Mouse (Mus musculus): ENCODE results near the gene 1700025G04Rik.
A peak's percentile ranks its signal among the peaks of the same experiment; 100 is the strongest.

The 1700025G04Rik gene

GRCm38 (mm10) chr1:151955866-151956265, 134.1 kb downstream of the 1700025G04Rik start:
- no peak for DNase-seq

- DNase-seq = peak; percentile 42
Observed at GRCm38 (mm10) chr1:151953563-151953962, 136.4 kb downstream of the 1700025G04Rik start.

DNA sequence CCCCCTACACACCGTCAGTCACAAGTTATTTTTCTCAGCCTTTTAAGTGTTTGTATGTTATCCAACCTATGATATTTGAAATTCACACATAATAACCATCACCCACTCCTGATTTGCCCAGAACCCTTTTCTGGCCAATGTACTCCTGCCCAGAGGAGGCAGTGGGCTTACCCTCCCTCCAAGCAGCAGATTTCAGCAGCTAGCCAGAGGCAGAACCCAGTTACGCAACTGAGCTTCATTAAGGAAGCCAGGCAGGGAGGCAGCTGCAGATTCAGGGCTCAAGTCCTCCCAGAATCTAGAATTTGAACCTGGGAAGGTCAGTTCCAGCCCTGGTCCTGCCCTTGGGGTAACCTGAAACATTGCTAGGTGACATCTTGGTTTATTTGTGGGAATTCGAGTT, 141.9 kb downstream of the 1700025G04Rik start:
- peak; percentile 32 for DNase-seq

DNA sequence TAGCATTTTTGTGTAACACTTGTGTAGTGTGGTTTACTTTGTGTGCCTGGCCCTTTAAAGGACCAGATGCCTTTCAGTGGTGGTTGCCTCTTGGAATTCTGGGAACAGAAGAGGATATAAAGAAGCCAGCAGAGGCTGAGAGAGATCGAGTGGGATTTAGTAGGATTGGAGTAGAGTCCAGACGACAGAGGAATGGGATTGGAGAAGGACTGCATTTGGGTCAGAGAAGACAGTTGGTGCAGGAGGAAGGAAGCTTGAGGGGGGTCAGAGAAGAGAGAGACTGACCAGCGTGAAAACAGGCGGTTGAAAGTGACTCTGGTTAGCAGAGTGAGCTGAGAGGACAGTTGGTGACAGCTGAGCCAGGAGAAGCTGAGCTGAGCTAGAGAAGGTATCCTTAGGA, 142.4 kb downstream of the 1700025G04Rik start:
- no peak for DNase-seq

DNA sequence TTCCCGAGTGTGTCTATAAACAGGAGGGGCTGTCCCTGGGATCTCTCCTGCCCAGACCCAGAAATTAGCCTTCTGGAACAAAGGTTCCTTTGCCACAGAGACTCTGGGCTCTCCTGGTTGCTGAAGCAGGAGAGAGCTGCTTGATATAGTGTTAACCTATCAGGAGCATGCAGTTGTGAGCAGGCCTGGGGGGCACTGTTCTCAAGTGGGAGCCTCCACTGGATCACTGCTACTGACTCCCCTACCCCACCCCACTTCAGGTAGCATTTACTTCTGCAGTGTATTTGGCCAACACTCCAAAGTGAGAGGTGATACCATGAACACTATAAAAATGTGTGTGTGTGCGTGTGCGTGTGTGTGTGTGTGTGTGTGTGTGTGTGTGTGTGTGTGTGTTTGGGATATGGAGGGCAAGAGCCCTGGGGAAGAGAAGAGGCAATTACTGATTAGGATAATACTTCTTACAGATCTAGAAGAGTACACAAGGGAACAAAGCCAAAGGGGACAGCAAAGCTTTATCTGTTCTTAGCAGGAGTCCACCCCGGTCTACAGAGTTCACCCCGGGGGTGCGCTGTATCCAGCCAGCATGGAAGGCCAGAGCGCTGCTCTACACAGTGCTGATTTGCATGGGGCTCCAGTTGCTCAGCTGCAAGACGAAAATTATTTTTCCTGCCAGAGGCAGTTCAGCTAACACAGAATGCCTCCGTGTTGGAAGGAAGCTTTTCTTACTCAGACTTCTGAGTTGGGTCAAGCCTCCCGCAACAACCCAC, 145.3 kb downstream of the 1700025G04Rik start:
- DNase-seq = no peak

- DNase-seq = no peak
Observed at GRCm38 (mm10) chr1:151943681-151944237, 146.2 kb downstream of the 1700025G04Rik start.

GRCm38 (mm10) chr1:151942972-151943654, 146.8 kb downstream of the 1700025G04Rik start:
- DNase-seq = no peak

- no peak for DNase-seq
Observed at GRCm38 (mm10) chr1:151939987-151940386, 149.9 kb downstream of the 1700025G04Rik start.

DNA sequence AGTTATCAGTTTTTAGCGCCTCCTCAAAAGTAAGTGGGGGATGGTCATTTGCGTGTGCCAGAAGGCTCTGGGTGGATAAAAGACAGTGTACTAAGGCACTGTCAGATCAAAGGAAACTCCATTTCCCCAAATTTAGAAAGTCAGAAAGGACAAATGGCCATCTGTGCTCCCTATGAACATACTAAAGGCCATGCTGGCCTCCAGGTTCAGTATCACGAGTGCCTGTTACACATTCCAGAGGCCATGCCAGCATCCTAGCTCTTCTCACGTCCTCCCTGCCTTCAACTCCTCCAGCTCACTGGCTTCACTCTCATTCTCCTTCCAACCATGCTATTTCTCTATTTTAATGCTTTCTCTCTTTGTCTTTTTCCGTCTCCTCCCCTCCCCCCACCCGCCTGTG, 150.4 kb downstream of the 1700025G04Rik start:
- no peak for DNase-seq

DNA sequence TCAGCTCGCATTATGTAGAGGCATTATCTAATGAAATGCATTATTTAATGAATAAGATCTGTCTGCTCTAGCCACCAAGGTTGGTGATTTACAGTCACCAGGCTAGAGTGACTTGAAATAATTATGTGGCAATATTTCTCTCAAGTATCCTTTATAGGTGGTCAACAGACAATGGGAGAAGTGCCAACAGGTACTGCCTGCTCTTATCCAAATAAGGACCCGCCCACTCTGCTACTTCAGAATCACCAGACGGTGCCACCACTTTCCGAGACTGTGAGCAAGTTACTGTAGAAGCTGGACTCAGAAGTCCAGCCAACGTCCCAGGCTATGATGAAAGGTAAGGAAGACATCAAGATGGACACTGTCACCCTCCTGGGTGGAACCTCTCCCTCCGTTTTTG, 156.3 kb downstream of the 1700025G04Rik start:
- peak; percentile 75 for DNase-seq

GRCm38 (mm10) chr1:151926826-151927225, 163.1 kb downstream of the 1700025G04Rik start:
- no peak for DNase-seq

DNA sequence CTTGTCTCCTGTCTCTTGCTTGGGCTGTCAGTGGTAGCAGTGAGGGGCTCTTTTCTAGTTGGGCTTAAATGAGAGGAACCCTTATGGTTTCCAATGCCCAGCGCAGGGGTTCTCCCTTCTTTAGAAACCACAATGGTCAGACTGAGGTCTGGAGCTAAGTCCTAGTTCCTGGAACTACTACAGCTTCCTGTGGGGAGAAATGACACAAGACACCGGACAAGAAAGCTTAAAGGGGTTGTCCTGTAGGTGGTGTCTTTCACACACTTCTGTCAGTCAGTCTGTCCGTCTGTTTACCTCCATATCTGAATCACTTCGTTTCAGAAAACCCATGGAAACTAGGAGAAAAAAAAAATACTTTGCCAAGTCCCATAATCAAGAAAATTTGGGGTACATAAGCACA, 163.8 kb downstream of the 1700025G04Rik start:
- DNase-seq = peak; percentile 11

GRCm38 (mm10) chr1:151925738-151926137, 164.2 kb downstream of the 1700025G04Rik start:
- DNase-seq = no peak

DNA sequence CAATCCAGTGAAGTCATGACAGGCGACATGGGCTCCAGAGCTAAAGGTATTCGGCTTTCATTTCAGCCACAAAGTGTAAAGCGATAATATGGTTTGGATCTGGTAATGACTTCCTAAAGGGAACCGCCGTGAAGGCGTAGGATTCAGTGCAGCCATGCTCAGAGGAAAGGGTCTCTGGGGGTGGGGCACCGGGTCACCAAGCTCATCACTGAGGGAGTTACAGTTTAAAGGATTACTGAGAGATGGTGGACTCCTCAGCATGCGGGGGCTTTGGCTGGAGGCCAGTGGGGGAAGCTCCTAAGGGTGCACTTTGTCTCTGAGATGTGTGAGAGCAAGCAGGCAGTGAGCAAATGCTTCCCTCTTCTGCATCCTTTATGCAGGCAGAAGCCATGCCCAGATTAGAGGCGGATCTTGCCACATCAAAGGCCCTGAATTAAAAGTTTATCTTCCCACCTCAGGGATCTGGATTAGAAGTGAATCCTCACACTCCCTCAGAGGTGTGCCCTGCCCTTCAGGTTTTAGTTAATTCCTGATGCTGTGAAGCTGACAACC, 171.0 kb downstream of the 1700025G04Rik start:
- DNase-seq = no peak

DNA sequence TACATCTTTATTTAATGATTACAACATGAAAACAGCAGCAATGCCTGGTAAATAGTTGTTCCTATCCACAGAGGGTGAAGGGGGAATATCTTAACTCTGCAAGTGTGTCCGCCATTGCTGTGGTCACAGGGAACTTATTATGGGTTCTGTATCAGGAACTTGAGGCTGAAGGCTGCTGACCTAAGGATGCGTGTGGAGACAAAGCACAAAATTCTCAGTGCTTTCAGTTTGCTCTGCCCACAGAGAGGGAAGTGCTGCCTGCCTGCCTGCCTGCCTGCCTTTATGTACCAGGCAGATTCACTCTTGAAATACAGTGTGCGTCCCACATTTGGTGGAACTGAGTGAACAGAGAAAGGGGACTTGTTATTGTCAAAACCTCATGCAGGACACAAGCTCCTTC, 172.2 kb downstream of the 1700025G04Rik start:
- DNase-seq = no peak

GRCm38 (mm10) chr1:151914494-151914893, 175.4 kb downstream of the 1700025G04Rik start:
- no peak for DNase-seq

- no peak for DNase-seq
Observed at GRCm38 (mm10) chr1:151907014-151907413, 182.9 kb downstream of the 1700025G04Rik start.

DNA sequence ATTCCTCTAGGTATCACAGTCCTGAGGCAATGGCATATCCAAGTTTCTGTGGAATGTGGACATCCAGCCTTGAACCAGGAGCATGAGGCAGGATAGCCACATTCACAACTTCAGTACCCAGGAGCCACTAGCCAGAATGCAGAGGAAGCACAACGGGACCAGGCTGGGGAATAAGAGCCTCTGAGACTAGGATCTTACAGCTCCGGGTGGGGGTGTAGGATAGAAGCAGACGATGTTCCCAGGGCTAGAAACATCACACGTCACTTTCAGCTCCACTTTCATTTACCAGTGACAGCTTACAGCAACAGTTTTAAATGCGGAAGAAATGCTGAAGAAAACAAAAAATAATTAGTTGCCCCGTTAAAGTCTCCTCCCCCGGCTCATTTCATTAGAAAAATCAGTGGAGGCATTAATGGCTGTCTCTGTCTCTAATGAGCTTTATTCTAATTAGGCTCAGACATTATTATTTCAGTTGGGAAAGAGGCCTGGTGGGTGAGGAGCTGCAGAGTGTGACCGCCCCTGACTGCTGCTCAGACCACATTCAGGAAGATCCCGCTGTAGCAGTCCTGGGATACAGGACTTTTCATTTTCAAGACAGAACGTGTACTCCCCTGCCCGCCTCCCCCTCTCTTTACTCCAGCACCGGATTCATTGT, 189.1 kb downstream of the 1700025G04Rik start:
- DNase-seq = no peak

DNA sequence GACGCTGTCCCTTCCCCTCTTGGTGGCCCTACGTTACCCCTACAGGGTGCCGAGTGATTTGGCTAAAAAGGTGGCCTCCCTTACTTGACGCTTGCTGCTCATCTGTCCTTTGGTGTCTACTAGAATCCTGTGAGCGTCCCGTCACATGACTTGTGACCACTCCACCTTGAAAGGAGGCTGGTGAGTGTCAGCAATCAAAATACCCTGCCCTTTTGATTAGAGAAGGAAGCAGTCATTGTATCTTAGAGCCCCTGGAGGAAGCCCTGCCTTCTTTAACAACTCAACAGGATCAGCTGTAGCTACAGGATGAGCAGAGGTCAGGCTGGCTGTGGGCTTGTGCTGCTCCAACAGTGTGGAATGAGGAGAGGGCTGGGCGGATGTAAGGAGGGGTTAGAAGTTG, 190.0 kb downstream of the 1700025G04Rik start:
- no peak for DNase-seq

DNA sequence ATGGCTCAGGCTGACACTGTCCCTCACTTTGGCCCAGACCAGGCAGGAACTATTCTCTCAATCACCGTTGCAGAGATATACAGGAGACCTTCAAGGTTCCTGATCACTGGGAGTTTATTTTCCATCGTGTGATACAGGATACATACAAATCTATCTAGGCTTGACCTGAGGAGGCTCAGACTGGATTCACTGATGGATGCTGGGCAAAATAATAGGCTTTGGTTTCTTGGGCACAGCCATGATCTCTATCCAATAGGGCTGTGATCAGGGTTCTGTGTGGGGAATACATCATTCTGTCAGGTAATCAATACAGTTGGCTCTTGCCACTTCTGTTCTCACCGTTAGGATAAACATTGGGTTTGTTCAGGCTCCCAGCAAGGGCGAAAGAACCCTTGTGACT, 194.5 kb downstream of the 1700025G04Rik start:
- no peak for DNase-seq

- no peak for DNase-seq
Observed at GRCm38 (mm10) chr1:151893976-151894375, 195.9 kb downstream of the 1700025G04Rik start.

DNA sequence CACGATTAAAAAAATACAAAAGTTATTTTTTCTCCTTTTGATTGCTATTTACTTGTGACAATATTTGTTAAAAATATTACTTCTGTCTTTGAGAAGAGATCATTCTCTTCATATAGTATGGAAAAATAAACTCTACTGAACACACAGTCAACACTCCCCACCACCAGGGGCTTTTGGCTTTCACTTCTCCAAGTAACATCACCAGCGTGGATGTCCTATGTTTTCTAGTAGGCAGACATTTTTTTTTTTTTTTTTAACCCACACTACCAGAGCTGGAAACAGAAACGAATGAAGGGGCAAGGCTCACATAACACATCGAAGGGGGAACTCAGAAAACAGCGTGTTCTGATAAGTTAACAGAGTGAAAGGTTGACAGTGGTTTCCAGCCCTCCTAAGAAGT, 197.9 kb downstream of the 1700025G04Rik start:
- no peak for DNase-seq

- DNase-seq = peak; percentile 15
Observed at GRCm38 (mm10) chr1:151891194-151891593, 198.7 kb downstream of the 1700025G04Rik start.
